Mouse (Mus musculus): Measurements from ENCODE around the gene Dusp28. TPM values are rescaled to one million over a fixed set of nuclear protein-coding genes. Genes with fewer than 3 reads are reported as not detected.
"Not testable (repeated sequence)": the region's sequence is repeated elsewhere in the genome, so short reads cannot be mapped to it uniquely, and the experiment has no call there.

The Dusp28 gene
- polyA plus RNA-seq, 3 experiments from 2014 or later, result 3.9 to 5.0 (median 4.1) TPM

- no peak for ATAC-seq
Measured at GRCm38 (mm10) chr1:92943219-92943989, 36.6 kb downstream of the Dusp28 start.

- ATAC-seq, result no peak
Measured at GRCm38 (mm10) chr1:92947966-92948365, 41.2 kb downstream of the Dusp28 start.

GRCm38 (mm10) chr1:92949426-92949825, 42.6 kb downstream of the Dusp28 start:
- ATAC-seq, result no peak

- ATAC-seq, result no peak
Measured at GRCm38 (mm10) chr1:92950607-92951006, 43.8 kb downstream of the Dusp28 start, which contains the start of gene Gpr35. Gpr35 (plus strand) TSS chr1:92950865.

GRCm38 (mm10) chr1:92953641-92954040, 46.9 kb downstream of the Dusp28 start:
- no peak for ATAC-seq

- ATAC-seq, result not testable (repeated sequence)
Measured at GRCm38 (mm10) chr1:92956571-92957335, 50.0 kb downstream of the Dusp28 start.

Other genes with a start within 250 kb of the Dusp28 start
- gene Gpc1, start 75.3 kb upstream of the Dusp28 start, polyA plus RNA-seq (2017; shearing (Covaris generic)), result 1 to 10 TPM in 2 of 3 experiments, under 1 TPM in 1; 0.87 to 3.0 (median 2.8) TPM
- 1 to 10 TPM in 1 of 3 experiments, under 1 TPM in 2; 0.71 to 1.6 (median 0.94) TPM for gene Ankmy1, start 4.1 kb upstream of the Dusp28 start, polyA plus RNA-seq (2017; shearing (Covaris generic))
- 10 to 100 TPM; 20.5 to 34.1 (median 28.4) TPM for gene Rnpepl1, start 3.8 kb downstream of the Dusp28 start, polyA plus RNA-seq (2017; shearing (Covaris generic))
- 1 to 10 TPM; 4.6 to 7.3 (median 6.9) TPM for gene Capn10, start 27.4 kb downstream of the Dusp28 start, polyA plus RNA-seq (2017; shearing (Covaris generic))
- gene Gpr35, start 43.9 kb downstream of the Dusp28 start, polyA plus RNA-seq (2017; shearing (Covaris generic)), result 1 to 10 TPM in 2 of 3 experiments, under 1 TPM in 1; 0.23 to 1.8 (median 1.7) TPM
- not detected for gene Aqp12, start 99.4 kb downstream of the Dusp28 start, polyA plus RNA-seq (2017; shearing (Covaris generic))
- gene Kif1a, start 195.0 kb downstream of the Dusp28 start, polyA plus RNA-seq (2017; shearing (Covaris generic)), result not detected
- gene Agxt, start 228.3 kb downstream of the Dusp28 start, polyA plus RNA-seq (2017; shearing (Covaris generic)), result not detected